8 mouse cellular contexts compared by ENCODE assay signal in the genomic region with DNA sequence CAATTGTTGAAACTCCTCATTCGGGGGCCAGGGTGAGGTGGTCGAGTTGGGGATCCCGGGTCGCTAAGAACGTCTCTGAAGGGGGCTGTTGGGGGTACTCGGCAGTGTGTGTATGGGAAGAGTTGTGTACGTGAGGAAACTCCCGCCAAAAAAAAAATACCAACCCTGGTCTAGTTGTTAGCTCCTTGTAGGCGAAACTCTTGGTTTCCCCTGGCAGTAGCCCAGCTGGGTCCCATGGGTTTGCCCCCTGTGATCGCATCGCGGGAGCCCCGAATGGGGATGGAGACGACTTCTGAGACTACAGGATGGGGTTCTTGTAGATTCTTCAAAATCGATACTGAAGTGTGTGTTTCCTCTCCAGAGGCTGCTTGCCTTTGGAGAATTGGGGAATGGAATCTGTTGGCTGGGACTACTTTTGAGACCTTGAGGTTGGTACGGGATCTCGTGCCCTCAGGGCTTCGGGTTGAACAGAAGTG. TPM values are rescaled to one million over a fixed set of nuclear protein-coding genes. Genes with fewer than 3 reads are reported as not detected.
A peak's percentile ranks its signal among the peaks of the same experiment; 100 is the strongest.
DNase-seq lines count a peak whose midpoint lies in the region; ATAC-seq and TF ChIP-seq lines count a peak whose summit lies in the region.

No protein-coding gene starts in this region.

- H3K4me2 ChIP-seq in heart, embryonic 12.5 days, result peak overlapping the region; percentile 98
- peak overlapping the region; percentile 80 for H3K4me2 ChIP-seq in intestine, embryonic 15.5 days (replicated peaks)
- H3K4me2 ChIP-seq in neural tube, embryonic 13.5 days, result peak overlapping the region; percentile 93

- no peaks in the 10 kb centered on the region for H3K9me3 ChIP-seq in heart, embryonic 12.5 days (replicated peaks)
- no peaks in the 10 kb centered on the region for H3K9me3 ChIP-seq in intestine, embryonic 15.5 days
- H3K9me3 ChIP-seq in neural tube, embryonic 13.5 days, result no peaks in the 10 kb centered on the region

- TF ChIP-seq POLR2A in cortical plate, adult 2 months (IDR thresholded peaks at IDR 0.05; ENCODE audit: extremely low read depth, insufficient read depth, low read length), result no peak

- 0 out of 2 replicates have a peak overlapping the region, but pooled peaks have one; percentile 31 for H3K27ac ChIP-seq in heart, embryonic 12.5 days (ENCODE audit: poor library complexity, severe bottlenecking)
- H3K27ac ChIP-seq in cortical plate, adult 2 months (ENCODE audit: insufficient read depth, low read length), result no peak overlapping the region
- peak overlapping the region; percentile 51 for H3K27ac ChIP-seq in intestine, embryonic 15.5 days
- peak overlapping the region; percentile 100 for H3K27ac ChIP-seq in neural tube, embryonic 13.5 days (replicated peaks)

- peak overlapping the region; percentile 79 for H3K9ac ChIP-seq in heart, embryonic 12.5 days
- peak overlapping the region; percentile 63 for H3K9ac ChIP-seq in intestine, embryonic 15.5 days
- peak overlapping the region; percentile 83 for H3K9ac ChIP-seq in neural tube, embryonic 13.5 days

- no peak for TF ChIP-seq CTCF in cortical plate, adult 2 months (IDR thresholded peaks at IDR 0.05; ENCODE audit: extremely low read depth, insufficient read depth, low read length)

- WGBS in heart, embryonic 12.5 days, result under 1% methylated on average over 18 of the region's 18 CpGs
- under 1% methylated on average over 18 of the region's 18 CpGs for WGBS in intestine, embryonic 15.5 days
- WGBS in neural tube, embryonic 13.5 days, result 2% methylated on average over 18 of the region's 18 CpGs

- H3K36me3 ChIP-seq in heart, embryonic 12.5 days, result peaks cover 13% of the 10 kb centered on the region
- peaks cover 11% of the 10 kb centered on the region for H3K36me3 ChIP-seq in intestine, embryonic 15.5 days
- peaks cover 15% of the 10 kb centered on the region for H3K36me3 ChIP-seq in neural tube, embryonic 13.5 days

- peaks cover 24% of the 10 kb centered on the region for H3K4me1 ChIP-seq in heart, embryonic 12.5 days (replicated peaks)
- H3K4me1 ChIP-seq in cortical plate, adult 2 months (ENCODE audit: control insufficient read depth, insufficient read depth, low read length), result peaks cover 4% of the 10 kb centered on the region
- peaks cover 25% of the 10 kb centered on the region for H3K4me1 ChIP-seq in intestine, embryonic 15.5 days (replicated peaks)
- H3K4me1 ChIP-seq in neural tube, embryonic 13.5 days (replicated peaks), result peaks cover 33% of the 10 kb centered on the region

- peak overlapping the region; percentile 89 for H3K4me3 ChIP-seq in heart, embryonic 12.5 days
- H3K4me3 ChIP-seq in cortical plate, adult 2 months (ENCODE audit: insufficient read depth, low read length), result peak overlapping the region; percentile 42
- peak overlapping the region; percentile 86 for H3K4me3 ChIP-seq in intestine, embryonic 15.5 days (replicated peaks)
- peak overlapping the region; percentile 75 for H3K4me3 ChIP-seq in neural tube, embryonic 13.5 days

- intact Hi-C loops in heart, postnatal 25 days (cut with DNase I), result no loop called here
- intact Hi-C loops in left cerebral cortex, postnatal 14 days (cut with DNase I), result no loop called here

- peak; percentile 12 for ATAC-seq in heart, embryonic 12.5 days (ENCODE audit: insufficient number of reproducible peaks, low FRiP score)
- ATAC-seq in intestine, embryonic 15.5 days, result no peak
- no peak for ATAC-seq in neural tube, embryonic 13.5 days (ENCODE audit: low read depth)

- DNase-seq in heart, postnatal 25 days (ENCODE audit: low spot score), result no peak
- DNase-seq in 3T3-L1 (ENCODE audit: low read depth, low spot score), result peak; percentile 68
- DNase-seq in left cerebral cortex, postnatal 14 days (ENCODE audit: low spot score in 2 of 2), result no peak
- DNase-seq in ovary, postnatal 14 days (ENCODE audit: low spot score), result no peak

- no peaks in the 10 kb centered on the region for H3K27me3 ChIP-seq in heart, embryonic 12.5 days (replicated peaks)
- H3K27me3 ChIP-seq in intestine, embryonic 15.5 days (replicated peaks), result no peaks in the 10 kb centered on the region
- H3K27me3 ChIP-seq in neural tube, embryonic 13.5 days, result no peaks in the 10 kb centered on the region

RNA-seq across cellular contexts. Expression of gene Brpf3, which starts 1.2 kb away (rescaled TPM):
- polyA plus RNA-seq in heart, embryonic 12.5 days (2016; fragmentation: Nextera tagmentation; extraction: Ambion mirVana), result 13.2 and 15.4 TPM in 2 replicates
- total RNA-seq in heart, postnatal 25 days (2021), result 10 to 100 TPM; 12.4 to 16.2 TPM
- 45.2 and 45.6 TPM in 2 replicates for polyA plus RNA-seq in cortical plate, adult 2 months (2012; rRNA removed)
- 13.1 and 18.1 TPM in 2 replicates for polyA plus RNA-seq in intestine, embryonic 15.5 days (2015; fragmentation: Nextera tagmentation; extraction: Ambion mirVana)
- polyA plus RNA-seq in neural tube, embryonic 13.5 days (2015; fragmentation: Nextera tagmentation; extraction: Ambion mirVana), result 7.1 and 7.8 TPM in 2 replicates
- total RNA-seq in left cerebral cortex, postnatal 14 days (2021), result 10 to 100 TPM; 43.4 to 49.6 TPM

RNA-seq across cellular contexts. Expression of gene Mapk13, which starts 32.9 kb away (rescaled TPM):
- polyA plus RNA-seq in heart, embryonic 12.5 days (2016; fragmentation: Nextera tagmentation; extraction: Ambion mirVana), result 3.2 and 3.9 TPM in 2 replicates
- total RNA-seq in heart, postnatal 25 days (2021), result under 1 TPM; 0.17 to 0.18 TPM
- 1.4 and 1.8 TPM in 2 replicates for polyA plus RNA-seq in cortical plate, adult 2 months (2012; rRNA removed)
- polyA plus RNA-seq in intestine, embryonic 15.5 days (2015; fragmentation: Nextera tagmentation; extraction: Ambion mirVana), result 214 and 219 TPM in 2 replicates
- 0.52 and 1.8 TPM in 2 replicates for polyA plus RNA-seq in neural tube, embryonic 13.5 days (2015; fragmentation: Nextera tagmentation; extraction: Ambion mirVana)
- total RNA-seq in left cerebral cortex, postnatal 14 days (2021), result 1 to 10 TPM; 1.0 to 1.6 TPM

RNA-seq across cellular contexts. Expression of gene Pnpla1, which starts 56.2 kb away (rescaled TPM):
- 0.05 TPM in 1 of 2 replicates, not detected in the other for polyA plus RNA-seq in heart, embryonic 12.5 days (2016; fragmentation: Nextera tagmentation; extraction: Ambion mirVana)
- not detected for total RNA-seq in heart, postnatal 25 days (2021)
- 0.32 and 0.40 TPM in 2 replicates for polyA plus RNA-seq in cortical plate, adult 2 months (2012; rRNA removed)
- polyA plus RNA-seq in intestine, embryonic 15.5 days (2015; fragmentation: Nextera tagmentation; extraction: Ambion mirVana), result 0.95 and 1.2 TPM in 2 replicates
- not detected in 2 replicates for polyA plus RNA-seq in neural tube, embryonic 13.5 days (2015; fragmentation: Nextera tagmentation; extraction: Ambion mirVana)
- total RNA-seq in left cerebral cortex, postnatal 14 days (2021), result under 1 TPM; 0.44 to 0.49 TPM

Comparison
In these comparisons a context has a peak if more than half of its experiments do, and no peak if none do; other contexts are left out.
1. RNA of gene Mapk13, which starts 32.9 kb away (polyA plus RNA-seq): 214 to 219 TPM in intestine, embryonic 15.5 days; 3.2 to 3.9 TPM in heart, embryonic 12.5 days, 1.4 to 1.8 TPM in cortical plate, adult 2 months and 0.52 to 1.8 TPM in neural tube, embryonic 13.5 days; every median in the first group is over 10 times any median in the second.
2. Peak in every context shown above with its lines, with median percentiles within 50 percentile points of each other: H3K4me2 ChIP-seq, H3K4me3 ChIP-seq and H3K9ac ChIP-seq.